Mouse (Mus musculus) CH12.LX (cell line): ENCODE measurements around the gene Smtnl2.

ENCODE experiments used
- CHD1 ChIP-seq: IDR thresholded peaks from 2 replicates; pipeline ENCODE4 v1.6.1; 2012; ENCODE audit warnings: low read depth, low read length, improper control_type of control experiment, inconsistent platforms
- ELF1 ChIP-seq: IDR thresholded peaks from 2 replicates; pipeline ENCODE4 v1.6.1; 2014; ENCODE audit warnings: low read depth, mild to moderate bottlenecking, inconsistent platforms, low read length, improper control_type of control experiment
- POLR2A ChIP-seq: IDR thresholded peaks from 2 replicates; pipeline ENCODE4 v1.6.1; 2011; ENCODE audit warnings: low read depth, mild to moderate bottlenecking, improper control_type of control experiment, low read length
- USF1 ChIP-seq: IDR thresholded peaks from 2 replicates; pipeline ENCODE4 v1.6.1; 2014; ENCODE audit warnings: low read depth, mild to moderate bottlenecking, inconsistent platforms, low read length, improper control_type of control experiment

DNA sequence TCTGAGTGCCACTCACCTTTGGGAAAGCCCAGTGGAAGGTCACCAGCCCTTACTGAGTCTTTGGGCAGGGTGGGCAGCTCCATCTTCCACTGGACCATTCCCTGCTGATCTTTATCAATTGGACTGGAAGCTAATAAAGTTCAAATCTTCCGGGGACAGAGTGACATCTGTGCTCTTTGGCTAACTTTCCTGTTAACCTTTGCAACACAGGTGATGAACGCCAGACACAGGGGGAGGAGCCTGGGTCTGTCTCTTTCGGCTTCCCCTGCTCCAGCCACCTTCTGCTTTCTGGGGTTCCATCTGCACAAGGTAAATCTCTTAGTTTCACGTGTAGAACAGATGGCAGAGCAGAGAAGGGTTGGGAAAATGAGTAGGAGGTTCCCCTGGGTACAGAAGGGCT is 26.9 kb upstream of the Smtnl2 start:
- TF ChIP-seq ELF1 (no peak), POLR2A (no peak), USF1 (no peak), CHD1 (no peak)
